Mouse (Mus musculus): ENCODE measurements around the gene Aqp1. TPM values are rescaled to one million over a fixed set of nuclear protein-coding genes. Genes with fewer than 3 reads are reported as not detected.

Gene Aqp1
- polyA plus RNA-seq, 1 experiment from 2014 or later = 711 TPM

DNA sequence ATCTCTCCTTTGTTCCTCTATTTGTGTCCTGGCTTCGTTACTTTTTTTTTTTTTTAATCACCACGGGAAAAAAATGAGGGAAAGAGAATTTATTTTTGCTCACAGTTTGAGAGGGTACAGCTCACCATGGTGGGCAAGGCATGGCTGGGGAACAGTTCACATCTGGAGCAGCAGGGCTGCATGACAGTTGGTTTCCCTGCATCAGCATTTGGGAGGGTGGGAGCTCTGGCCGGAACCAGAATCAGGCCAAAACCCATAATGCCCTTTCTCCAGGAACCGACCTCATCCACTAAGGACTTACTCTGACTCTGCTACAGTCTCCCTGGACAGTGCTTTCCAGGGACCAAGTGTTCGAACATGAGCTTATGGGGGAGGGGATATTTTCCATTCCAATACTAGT, 53.1 kb downstream of the Aqp1 start:
- Histone ChIP-seq H3K9ac (replicated peaks; ENCODE audit: low read depth) (no peak overlapping the region), H3K4me2 (replicated peaks; ENCODE audit: low read depth, low read length) (no peak overlapping the region), H3K9me3 (ENCODE audit: low read length) (no peaks in the 10 kb centered on the region), H3K27ac (ENCODE audit: low read length) (no peak overlapping the region), H3K27me3 (replicated peaks; ENCODE audit: insufficient read depth, low read length) (no peaks in the 10 kb centered on the region), H3K4me3 (ENCODE audit: low read depth, low read length) (no peak overlapping the region), H3K4me1 (ENCODE audit: insufficient read depth, low read depth, low read length) (no peaks in the 10 kb centered on the region), H3K36me3 (ENCODE audit: insufficient read depth, low read length) (no peaks in the 10 kb centered on the region)
- WGBS = 48% methylated on average over 5 of the region's 5 CpGs
- no peak for DNase-seq (ENCODE audit: low spot score)
- no peak for ATAC-seq
- no peak for TF ChIP-seq CTCF (IDR thresholded peaks at IDR 0.05)
- TF ChIP-seq EP300 (IDR thresholded peaks at IDR 0.05) = no peak

DNA sequence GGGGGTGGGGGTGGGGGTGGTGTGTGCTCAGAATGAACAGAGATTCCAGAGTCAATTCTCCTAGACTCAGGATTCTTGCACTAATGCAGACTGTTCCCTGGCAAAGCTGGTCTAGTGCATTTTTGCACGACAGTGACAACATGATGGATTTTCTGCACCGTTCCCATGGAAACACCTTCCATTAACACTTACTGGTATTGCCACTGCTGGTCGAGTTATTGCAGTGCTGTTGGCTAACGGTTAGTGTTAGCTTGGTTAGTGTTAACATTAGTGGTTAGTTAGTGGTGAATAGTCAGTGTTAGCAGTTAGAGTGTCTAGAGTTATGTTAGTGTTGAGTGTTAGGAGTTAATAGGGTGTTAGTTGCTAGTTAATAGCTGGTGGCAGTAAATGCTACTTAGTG, 55.6 kb downstream of the Aqp1 start:
- ATAC-seq (no peak), DNase-seq (ENCODE audit: low spot score) (no peak)
- Histone ChIP-seq H3K9ac (replicated peaks; ENCODE audit: low read depth) (no peak overlapping the region), H3K27ac (ENCODE audit: low read length) (no peak overlapping the region), H3K4me3 (ENCODE audit: low read depth, low read length) (no peak overlapping the region), H3K36me3 (ENCODE audit: insufficient read depth, low read length) (no peaks in the 10 kb centered on the region), H3K9me3 (ENCODE audit: low read length) (no peaks in the 10 kb centered on the region), H3K4me1 (ENCODE audit: insufficient read depth, low read depth, low read length) (no peaks in the 10 kb centered on the region), H3K27me3 (replicated peaks; ENCODE audit: insufficient read depth, low read length) (no peaks in the 10 kb centered on the region), H3K4me2 (replicated peaks; ENCODE audit: low read depth, low read length) (no peak overlapping the region)
- 18% methylated on average over 4 of the region's 4 CpGs for WGBS
- TF ChIP-seq CTCF (IDR thresholded peaks at IDR 0.05) = no peak
- no peak for TF ChIP-seq EP300 (IDR thresholded peaks at IDR 0.05)

GRCm38 (mm10) chr6:55392453-55392852, 56.2 kb downstream of the Aqp1 start:
- Histone ChIP-seq H3K27ac (ENCODE audit: low read length) (no peak overlapping the region), H3K9me3 (ENCODE audit: low read length) (no peaks in the 10 kb centered on the region), H3K27me3 (replicated peaks; ENCODE audit: insufficient read depth, low read length) (no peaks in the 10 kb centered on the region), H3K36me3 (ENCODE audit: insufficient read depth, low read length) (no peaks in the 10 kb centered on the region), H3K4me2 (replicated peaks; ENCODE audit: low read depth, low read length) (no peak overlapping the region), H3K4me3 (ENCODE audit: low read depth, low read length) (no peak overlapping the region), H3K4me1 (ENCODE audit: insufficient read depth, low read depth, low read length) (no peaks in the 10 kb centered on the region), H3K9ac (replicated peaks; ENCODE audit: low read depth) (no peak overlapping the region)
- DNase-seq (ENCODE audit: low spot score) (peak; percentile 78), ATAC-seq (peak; percentile 27)
- 2% methylated on average over 4 of the region's 4 CpGs for WGBS
- no peak for TF ChIP-seq EP300 (IDR thresholded peaks at IDR 0.05)
- TF ChIP-seq CTCF (IDR thresholded peaks at IDR 0.05) = peak; percentile 93

GRCm38 (mm10) chr6:55394854-55395253, 58.6 kb downstream of the Aqp1 start:
- WGBS = 62% methylated on average over 10 of the region's 10 CpGs
- DNase-seq (ENCODE audit: low spot score) (no peak), ATAC-seq (no peak)
- Histone ChIP-seq H3K4me1 (ENCODE audit: insufficient read depth, low read depth, low read length) (no peaks in the 10 kb centered on the region), H3K9me3 (ENCODE audit: low read length) (no peaks in the 10 kb centered on the region), H3K4me3 (ENCODE audit: low read depth, low read length) (no peak overlapping the region), H3K27me3 (replicated peaks; ENCODE audit: insufficient read depth, low read length) (no peaks in the 10 kb centered on the region), H3K36me3 (ENCODE audit: insufficient read depth, low read length) (no peaks in the 10 kb centered on the region), H3K9ac (replicated peaks; ENCODE audit: low read depth) (no peak overlapping the region), H3K27ac (ENCODE audit: low read length) (no peak overlapping the region), H3K4me2 (replicated peaks; ENCODE audit: low read depth, low read length) (no peak overlapping the region)
- TF ChIP-seq EP300 (IDR thresholded peaks at IDR 0.05) (no peak), CTCF (IDR thresholded peaks at IDR 0.05) (no peak)

DNA sequence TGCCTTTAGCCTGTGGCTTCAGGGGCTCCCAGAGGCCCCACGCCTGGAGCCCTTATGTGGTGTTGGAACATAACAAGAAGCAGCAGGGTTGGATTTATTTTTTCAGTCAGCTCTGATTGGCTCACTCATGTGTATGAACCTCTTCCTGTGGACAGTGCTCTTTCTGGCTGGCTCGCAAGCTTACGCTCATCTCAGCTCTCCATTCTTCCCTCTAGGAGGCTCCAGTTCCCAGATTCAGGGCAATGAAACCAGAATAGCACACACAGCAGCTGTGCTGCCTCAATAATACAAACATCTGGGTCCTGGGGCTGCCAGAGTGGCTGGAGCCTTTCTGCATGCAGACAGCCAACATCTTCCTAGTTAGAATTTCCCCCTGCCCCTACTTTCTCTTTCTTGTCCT, 59.9 kb downstream of the Aqp1 start:
- no peak overlapping the region for H3K4me3 ChIP-seq (ENCODE audit: low read depth, low read length)
- H3K9ac ChIP-seq (replicated peaks; ENCODE audit: low read depth) = no peak overlapping the region
- TF ChIP-seq CTCF (IDR thresholded peaks at IDR 0.05) (peak; percentile 66), EP300 (IDR thresholded peaks at IDR 0.05) (no peak)
- no peaks in the 10 kb centered on the region for H3K27me3 ChIP-seq (replicated peaks; ENCODE audit: insufficient read depth, low read length)
- no peak overlapping the region for H3K4me2 ChIP-seq (replicated peaks; ENCODE audit: low read depth, low read length)
- H3K4me1 ChIP-seq (ENCODE audit: insufficient read depth, low read depth, low read length) = no peaks in the 10 kb centered on the region
- peak; percentile 86 for ATAC-seq
- H3K9me3 ChIP-seq (ENCODE audit: low read length) = no peaks in the 10 kb centered on the region
- H3K27ac ChIP-seq (ENCODE audit: low read length) = no peak overlapping the region
- peak; percentile 83 for DNase-seq (ENCODE audit: low spot score)
- no peaks in the 10 kb centered on the region for H3K36me3 ChIP-seq (ENCODE audit: insufficient read depth, low read length)
- WGBS = 22% methylated on average over 3 of the region's 3 CpGs

DNA sequence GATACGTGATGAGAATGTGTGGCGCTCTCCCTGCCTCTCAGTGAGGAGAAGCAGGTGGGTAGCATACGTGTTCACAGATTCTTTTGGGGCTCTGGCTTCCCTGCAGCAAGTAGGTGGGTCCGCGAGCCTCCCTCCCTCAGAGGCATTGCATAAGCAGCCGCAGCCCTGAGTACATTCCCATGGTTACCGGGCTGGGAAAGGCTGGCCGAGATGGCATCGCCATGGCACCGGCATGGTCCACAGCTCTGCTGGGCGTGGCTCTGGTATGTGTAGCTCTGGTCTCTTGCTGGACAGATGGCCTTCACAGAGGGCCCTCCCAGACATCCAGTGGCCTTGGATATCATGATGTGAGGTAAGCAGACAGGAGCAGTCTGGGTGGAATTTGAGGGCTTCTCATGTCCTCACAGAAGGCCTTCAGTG, 60.4 kb downstream of the Aqp1 start:
- no peaks in the 10 kb centered on the region for H3K36me3 ChIP-seq (ENCODE audit: insufficient read depth, low read length)
- H3K9me3 ChIP-seq (ENCODE audit: low read length) = no peaks in the 10 kb centered on the region
- no peak for TF ChIP-seq EP300 (IDR thresholded peaks at IDR 0.05)
- no peak for TF ChIP-seq CTCF (IDR thresholded peaks at IDR 0.05)
- no peak overlapping the region for H3K4me3 ChIP-seq (ENCODE audit: low read depth, low read length)
- H3K4me2 ChIP-seq (replicated peaks; ENCODE audit: low read depth, low read length) = no peak overlapping the region
- 54% methylated on average over 11 of the region's 11 CpGs for WGBS
- no peaks in the 10 kb centered on the region for H3K27me3 ChIP-seq (replicated peaks; ENCODE audit: insufficient read depth, low read length)
- H3K4me1 ChIP-seq (ENCODE audit: insufficient read depth, low read depth, low read length) = no peaks in the 10 kb centered on the region
- ATAC-seq (peak; percentile 52), DNase-seq (ENCODE audit: low spot score) (peak; percentile 22)
- no peak overlapping the region for H3K27ac ChIP-seq (ENCODE audit: low read length)
- no peak overlapping the region for H3K9ac ChIP-seq (replicated peaks; ENCODE audit: low read depth)

Small RNA genes lying within 50 kb of the gene (microRNA-seq; reads per million reads assigned to microRNA genes)
- gene Gm25458 = not detected

Other genes with a start within 250 kb of the Aqp1 start
- gene Crhr2, start 203.4 kb upstream of the Aqp1 start, polyA plus RNA-seq (2015; fragmentation: Nextera tagmentation; extraction: Ambion mirVana) = 0.17 and 0.38 TPM in 2 replicates
- 194 and 256 TPM in 2 replicates for gene Inmt, start 161.4 kb upstream of the Aqp1 start, polyA plus RNA-seq (2015; fragmentation: Nextera tagmentation; extraction: Ambion mirVana)
- 14.4 and 15.5 TPM in 2 replicates for gene Mindy4, start 133.0 kb upstream of the Aqp1 start, polyA plus RNA-seq (2015; fragmentation: Nextera tagmentation; extraction: Ambion mirVana)
- 0.12 TPM in 1 of 2 replicates, not detected in the other for gene Ghrhr, start 39.9 kb downstream of the Aqp1 start, polyA plus RNA-seq (2015; fragmentation: Nextera tagmentation; extraction: Ambion mirVana)
- gene Adcyap1r1, start 115.5 kb downstream of the Aqp1 start, polyA plus RNA-seq (2015; fragmentation: Nextera tagmentation; extraction: Ambion mirVana) = 0.11 and 0.23 TPM in 2 replicates

Measured in lung, postnatal 0 days (tissue).